Mouse (Mus musculus): ENCODE measurements around the gene Gm28305. TPM values are rescaled to one million over a fixed set of nuclear protein-coding genes. Genes with fewer than 3 reads are reported as not detected.

Gene Gm28305
- polyA plus RNA-seq, 1 experiment from 2014 or later = not detected

DNA sequence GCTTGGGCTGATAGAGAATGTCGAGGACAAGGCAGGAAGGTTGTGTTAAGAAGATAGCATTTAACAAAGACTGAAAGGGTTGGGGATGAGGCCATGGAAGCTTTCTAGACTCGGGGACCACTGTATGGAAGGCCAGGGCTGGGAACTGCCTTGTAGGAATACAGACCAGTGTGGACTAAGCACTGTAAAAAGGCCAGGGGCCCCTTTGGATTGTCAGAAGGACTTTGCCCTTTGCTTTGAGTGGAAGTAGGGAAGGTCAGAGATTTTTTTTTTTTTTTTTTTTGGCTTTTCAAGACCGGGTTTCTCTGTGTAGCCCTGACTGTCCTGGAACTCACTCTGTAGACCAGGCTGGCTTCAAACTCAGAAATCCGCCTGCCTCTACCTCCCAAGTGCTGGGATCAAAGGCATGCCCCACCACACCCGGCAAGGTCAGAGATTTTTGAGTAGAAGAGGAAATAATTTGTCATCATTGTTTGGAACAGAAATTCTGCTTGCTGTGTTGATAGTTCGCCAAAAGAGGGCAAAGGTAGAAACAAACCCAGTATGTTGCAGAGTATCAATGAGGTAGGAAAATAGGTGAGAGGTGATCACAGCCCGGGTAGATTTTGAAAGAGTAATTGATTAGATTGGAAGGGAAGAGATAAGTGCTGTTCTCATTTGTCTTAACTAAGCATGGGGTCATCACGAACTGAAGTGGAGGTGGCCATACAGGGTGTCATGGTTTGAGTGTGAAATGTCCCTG, 30.6 kb downstream of the Gm28305 start:
- Histone ChIP-seq H3K9me3 (replicated peaks) (no peaks in the 10 kb centered on the region), H3K36me3 (replicated peaks) (no peaks in the 10 kb centered on the region), H3K9ac (no peak overlapping the region), H3K27ac (replicated peaks) (peak overlapping the region; percentile 59), H3K4me2 (0 out of 2 replicates have a peak overlapping the region, but pooled peaks have one; percentile 6), H3K4me3 (replicated peaks) (no peak overlapping the region), H3K4me1 (replicated peaks) (no peaks in the 10 kb centered on the region), H3K27me3 (no peaks in the 10 kb centered on the region)
- WGBS (ENCODE audit: insufficient replicate concordance) = 50% methylated on average over 8 of the region's 8 CpGs
- ATAC-seq (ENCODE audit: insufficient read depth) = peak; percentile 74

GRCm38 (mm10) chr9:104075808-104076207, 35.3 kb downstream of the Gm28305 start:
- H3K4me2 ChIP-seq = no peak overlapping the region
- no peaks in the 10 kb centered on the region for H3K9me3 ChIP-seq (replicated peaks)
- H3K4me3 ChIP-seq (replicated peaks) = no peak overlapping the region
- no peaks in the 10 kb centered on the region for H3K4me1 ChIP-seq (replicated peaks)
- no peak overlapping the region for H3K9ac ChIP-seq
- H3K27me3 ChIP-seq = no peaks in the 10 kb centered on the region
- no peak for ATAC-seq (ENCODE audit: insufficient read depth)
- no peak overlapping the region for H3K27ac ChIP-seq (replicated peaks)
- peaks cover 4% of the 10 kb centered on the region; the same call in 1 of the 2 replicates for H3K36me3 ChIP-seq (replicated peaks)
- WGBS (ENCODE audit: insufficient replicate concordance) = 42% methylated on average over 2 of the region's 2 CpGs

DNA sequence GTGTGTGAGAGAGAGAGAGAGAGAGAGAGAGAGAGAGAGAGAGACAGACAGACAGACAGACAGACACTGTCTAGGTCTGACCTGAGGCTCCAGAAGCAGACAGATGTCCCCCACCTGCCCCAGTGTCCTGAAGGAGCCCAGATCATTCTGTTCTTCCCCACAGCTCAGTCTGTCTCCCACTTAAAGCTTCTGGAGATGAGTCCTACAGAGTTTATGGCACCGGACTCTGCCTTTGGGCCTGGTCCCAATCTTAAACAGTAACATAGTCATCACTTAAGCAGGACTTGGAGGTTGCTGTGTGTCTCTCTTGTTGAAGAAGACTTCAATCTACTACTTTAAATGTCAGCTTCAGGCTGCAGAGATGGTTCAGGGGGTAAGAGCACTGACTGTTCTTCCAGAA, 38.3 kb downstream of the Gm28305 start:
- Histone ChIP-seq H3K27ac (replicated peaks) (no peak overlapping the region), H3K27me3 (no peaks in the 10 kb centered on the region), H3K4me1 (replicated peaks) (no peaks in the 10 kb centered on the region), H3K9me3 (replicated peaks) (no peaks in the 10 kb centered on the region), H3K36me3 (replicated peaks) (peaks cover 5% of the 10 kb centered on the region), H3K4me3 (replicated peaks) (no peak overlapping the region), H3K4me2 (no peak overlapping the region), H3K9ac (no peak overlapping the region)
- 81% methylated on average over 1 of the region's 1 CpGs for WGBS (ENCODE audit: insufficient replicate concordance)
- ATAC-seq (ENCODE audit: insufficient read depth) = no peak

DNA sequence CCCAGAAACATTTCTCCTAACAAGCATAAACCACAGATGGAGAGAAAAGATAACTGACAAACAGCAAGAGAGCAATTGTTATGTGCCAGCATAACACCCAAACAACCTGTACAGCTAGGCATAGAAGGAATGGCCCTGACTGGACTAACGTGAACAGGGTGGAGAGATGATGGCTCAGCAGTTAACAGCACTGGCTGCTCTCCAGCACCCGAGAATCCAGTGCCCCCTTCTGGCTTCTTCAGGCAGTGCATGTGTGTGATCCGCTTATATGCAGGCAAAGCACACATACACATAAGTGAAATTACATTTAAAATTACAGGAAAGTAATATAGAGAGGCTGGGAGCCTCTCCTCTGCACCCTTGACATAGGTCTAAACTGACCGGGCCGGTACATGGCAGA, 38.9 kb downstream of the Gm28305 start:
- Histone ChIP-seq H3K36me3 (replicated peaks) (peaks cover 10% of the 10 kb centered on the region), H3K4me2 (no peak overlapping the region), H3K4me1 (replicated peaks) (no peaks in the 10 kb centered on the region), H3K27ac (replicated peaks) (no peak overlapping the region), H3K9ac (no peak overlapping the region), H3K27me3 (no peaks in the 10 kb centered on the region), H3K9me3 (replicated peaks) (no peaks in the 10 kb centered on the region), H3K4me3 (replicated peaks) (no peak overlapping the region)
- WGBS (ENCODE audit: insufficient replicate concordance) = 34% methylated on average over 5 of the region's 5 CpGs
- no peak for ATAC-seq (ENCODE audit: insufficient read depth)

GRCm38 (mm10) chr9:104080038-104080437, 39.6 kb downstream of the Gm28305 start:
- Histone ChIP-seq H3K27me3 (no peaks in the 10 kb centered on the region), H3K4me2 (no peak overlapping the region), H3K36me3 (replicated peaks) (peaks cover 14% of the 10 kb centered on the region), H3K4me1 (replicated peaks) (no peaks in the 10 kb centered on the region), H3K27ac (replicated peaks) (no peak overlapping the region), H3K9ac (no peak overlapping the region), H3K9me3 (replicated peaks) (no peaks in the 10 kb centered on the region), H3K4me3 (replicated peaks) (no peak overlapping the region)
- ATAC-seq (ENCODE audit: insufficient read depth) = no peak
- 53% methylated on average over 3 of the region's 3 CpGs for WGBS (ENCODE audit: insufficient replicate concordance)

GRCm38 (mm10) chr9:104085730-104086429, 45.4 kb downstream of the Gm28305 start:
- Histone ChIP-seq H3K36me3 (replicated peaks) (peaks cover 17% of the 10 kb centered on the region; the same call in 1 of the 2 replicates), H3K4me3 (replicated peaks) (no peak overlapping the region), H3K4me1 (replicated peaks) (no peaks in the 10 kb centered on the region), H3K9ac (no peak overlapping the region), H3K9me3 (replicated peaks) (no peaks in the 10 kb centered on the region), H3K27me3 (no peaks in the 10 kb centered on the region), H3K4me2 (no peak overlapping the region), H3K27ac (replicated peaks) (no peak overlapping the region)
- 56% methylated on average over 4 of the region's 4 CpGs for WGBS (ENCODE audit: insufficient replicate concordance)
- ATAC-seq (ENCODE audit: insufficient read depth) = no peak

- H3K9me3 ChIP-seq (replicated peaks) = no peaks in the 10 kb centered on the region
- no peak overlapping the region for H3K27ac ChIP-seq (replicated peaks)
- WGBS (ENCODE audit: insufficient replicate concordance) = 48% methylated on average over 8 of the region's 8 CpGs
- H3K9ac ChIP-seq = no peak overlapping the region
- H3K4me3 ChIP-seq (replicated peaks) = no peak overlapping the region
- peaks cover 24% of the 10 kb centered on the region; the same call in 1 of the 2 replicates for H3K36me3 ChIP-seq (replicated peaks)
- H3K4me2 ChIP-seq = no peak overlapping the region
- no peaks in the 10 kb centered on the region for H3K27me3 ChIP-seq
- ATAC-seq (ENCODE audit: insufficient read depth) = no peak
- H3K4me1 ChIP-seq (replicated peaks) = no peaks in the 10 kb centered on the region
Observed at GRCm38 (mm10) chr9:104088555-104088954, 48.1 kb downstream of the Gm28305 start.

DNA sequence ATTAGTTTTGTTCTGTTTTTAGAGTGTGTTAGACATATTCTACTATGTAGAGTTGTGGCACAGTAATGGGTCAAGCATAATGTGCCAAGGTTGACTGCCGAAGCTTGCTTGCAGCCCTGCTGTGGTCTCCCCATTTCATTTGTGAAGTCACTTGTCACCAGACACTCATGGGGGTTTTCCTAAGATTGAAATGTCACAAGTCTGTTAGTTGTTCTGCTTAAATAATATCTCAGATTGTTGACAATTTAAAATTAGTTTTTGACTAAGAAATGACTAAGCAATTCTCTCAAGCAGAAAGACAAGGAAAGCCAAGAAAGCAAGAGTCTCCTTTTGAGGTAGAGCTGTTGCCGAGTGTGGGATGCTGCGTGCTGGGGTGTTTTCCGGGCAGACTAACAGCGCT, 52.5 kb downstream of the Gm28305 start:
- no peak overlapping the region for H3K4me2 ChIP-seq
- WGBS (ENCODE audit: insufficient replicate concordance) = 74% methylated on average over 5 of the region's 5 CpGs

GRCm38 (mm10) chr9:104098256-104098655, 57.8 kb downstream of the Gm28305 start:
- no peaks in the 10 kb centered on the region for H3K9me3 ChIP-seq (replicated peaks)
- peaks cover 5% of the 10 kb centered on the region; the same call in 1 of the 2 replicates for H3K36me3 ChIP-seq (replicated peaks)
- no peak overlapping the region for H3K27ac ChIP-seq (replicated peaks)
- H3K9ac ChIP-seq = no peak overlapping the region
- 26% methylated on average over 5 of the region's 5 CpGs for WGBS (ENCODE audit: insufficient replicate concordance)
- H3K4me1 ChIP-seq (replicated peaks) = no peaks in the 10 kb centered on the region
- no peak overlapping the region for H3K4me3 ChIP-seq (replicated peaks)
- no peaks in the 10 kb centered on the region for H3K27me3 ChIP-seq
- ATAC-seq (ENCODE audit: insufficient read depth) = no peak
- H3K4me2 ChIP-seq = no peak overlapping the region

More for the DNA sequence above, 52.5 kb downstream of the Gm28305 start:
- ATAC-seq (ENCODE audit: insufficient read depth) = no peak
- H3K4me1 ChIP-seq (replicated peaks) = no peaks in the 10 kb centered on the region
- peaks cover 14% of the 10 kb centered on the region; the same call in 1 of the 2 replicates for H3K36me3 ChIP-seq (replicated peaks)
- H3K27me3 ChIP-seq = no peaks in the 10 kb centered on the region
- no peak overlapping the region for H3K4me3 ChIP-seq (replicated peaks)
- no peak overlapping the region for H3K27ac ChIP-seq (replicated peaks)
- no peaks in the 10 kb centered on the region for H3K9me3 ChIP-seq (replicated peaks)
- no peak overlapping the region for H3K9ac ChIP-seq

DNA sequence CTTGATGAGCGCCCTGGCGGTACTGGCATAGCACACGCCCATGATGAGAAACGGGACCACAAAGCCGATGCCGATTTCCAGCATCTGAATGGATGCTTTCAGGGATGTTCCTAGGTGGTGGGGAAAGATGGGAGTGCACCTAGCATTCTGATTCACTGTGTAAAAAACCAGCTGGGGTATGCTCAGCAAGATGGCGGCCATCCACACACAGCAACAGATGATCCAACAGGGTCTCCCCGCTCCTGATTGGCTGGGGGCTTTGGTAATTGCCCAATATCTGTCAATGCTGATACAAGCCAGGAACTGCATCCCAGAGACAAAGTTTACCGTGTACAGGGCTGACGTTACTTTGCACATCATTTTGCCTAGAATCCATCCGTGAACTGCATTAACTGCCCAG, 58.6 kb downstream of the Gm28305 start:
- no peak overlapping the region for H3K4me2 ChIP-seq
- H3K9ac ChIP-seq = no peak overlapping the region
- H3K27me3 ChIP-seq = no peaks in the 10 kb centered on the region
- H3K4me3 ChIP-seq (replicated peaks) = no peak overlapping the region
- H3K27ac ChIP-seq (replicated peaks) = no peak overlapping the region
- WGBS (ENCODE audit: insufficient replicate concordance) = 77% methylated on average over 11 of the region's 11 CpGs
- H3K36me3 ChIP-seq (replicated peaks) = peaks cover 5% of the 10 kb centered on the region; the same call in 1 of the 2 replicates
- ATAC-seq (ENCODE audit: insufficient read depth) = no peak
- H3K9me3 ChIP-seq (replicated peaks) = no peaks in the 10 kb centered on the region
- no peaks in the 10 kb centered on the region for H3K4me1 ChIP-seq (replicated peaks)

- ATAC-seq (ENCODE audit: insufficient read depth) = no peak
- H3K27me3 ChIP-seq = no peaks in the 10 kb centered on the region
- no peaks in the 10 kb centered on the region; the same call in 1 of the 2 replicates for H3K36me3 ChIP-seq (replicated peaks)
- H3K4me2 ChIP-seq = no peak overlapping the region
- 56% methylated on average over 7 of the region's 7 CpGs for WGBS (ENCODE audit: insufficient replicate concordance)
- H3K27ac ChIP-seq (replicated peaks) = no peak overlapping the region
- no peaks in the 10 kb centered on the region for H3K4me1 ChIP-seq (replicated peaks)
- H3K9ac ChIP-seq = no peak overlapping the region
- no peaks in the 10 kb centered on the region for H3K9me3 ChIP-seq (replicated peaks)
- H3K4me3 ChIP-seq (replicated peaks) = no peak overlapping the region
Observed at GRCm38 (mm10) chr9:104100822-104101221, 60.4 kb downstream of the Gm28305 start.

All from liver, embryonic 15.5 days (tissue).